Mouse (Mus musculus): Measurements from ENCODE around the gene Ltbp3.

The Ltbp3 gene

DNA sequence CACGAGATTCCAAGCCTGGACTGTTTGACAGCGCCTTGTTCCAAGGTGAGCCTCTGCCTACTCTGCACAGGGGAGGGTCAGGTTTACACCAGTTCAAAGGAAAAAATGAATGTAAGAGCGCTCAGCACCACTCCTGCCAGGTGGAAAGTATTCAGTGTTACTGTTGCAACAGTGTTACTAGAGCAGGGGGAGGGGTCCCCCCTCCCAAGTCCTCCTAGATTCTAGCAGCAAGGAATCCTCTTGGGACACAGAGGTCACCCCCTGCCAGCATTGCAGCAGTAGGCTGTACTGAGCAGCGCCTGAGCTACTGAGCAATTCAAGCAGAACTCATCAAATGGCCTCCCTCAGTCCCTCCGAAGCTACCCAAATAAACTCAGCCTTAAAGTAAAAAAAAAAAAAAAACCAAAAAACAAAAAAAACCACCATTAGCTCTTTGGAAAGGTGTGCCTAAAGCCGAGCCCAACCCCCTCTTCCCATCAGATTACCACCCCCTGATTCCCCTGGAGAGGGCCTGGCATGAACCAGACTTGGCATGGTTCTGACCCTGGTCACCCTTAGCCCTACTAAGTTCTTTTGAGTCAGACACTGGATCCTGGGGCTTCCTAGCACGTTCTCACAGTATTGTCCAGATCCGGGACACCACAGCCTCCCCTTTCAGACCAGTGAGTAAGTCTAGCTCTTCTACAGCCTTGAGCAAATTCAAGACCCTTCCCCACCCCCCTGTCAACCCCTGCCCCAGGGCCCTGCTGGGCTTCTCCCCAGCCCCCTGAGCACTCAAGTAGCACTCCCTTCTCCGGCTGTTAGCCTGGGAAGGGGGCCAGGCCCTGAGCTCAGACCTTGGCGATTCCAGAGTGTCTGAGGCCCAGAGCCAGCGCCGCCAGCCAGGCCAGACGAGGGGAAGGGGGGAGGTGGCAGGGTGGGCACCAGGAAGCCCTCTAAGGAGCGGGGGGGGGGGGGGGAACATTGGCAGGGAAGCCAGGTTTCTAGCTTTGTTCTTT, at the start of gene Ltbp3:
Gene Ltbp3 (plus strand): TSS at position 585 of the 998 bp plus-strand sequence.
- no peak for ATAC-seq (ENCODE audit: insufficient number of reproducible peaks, low FRiP score, low TSS enrichment)

DNA sequence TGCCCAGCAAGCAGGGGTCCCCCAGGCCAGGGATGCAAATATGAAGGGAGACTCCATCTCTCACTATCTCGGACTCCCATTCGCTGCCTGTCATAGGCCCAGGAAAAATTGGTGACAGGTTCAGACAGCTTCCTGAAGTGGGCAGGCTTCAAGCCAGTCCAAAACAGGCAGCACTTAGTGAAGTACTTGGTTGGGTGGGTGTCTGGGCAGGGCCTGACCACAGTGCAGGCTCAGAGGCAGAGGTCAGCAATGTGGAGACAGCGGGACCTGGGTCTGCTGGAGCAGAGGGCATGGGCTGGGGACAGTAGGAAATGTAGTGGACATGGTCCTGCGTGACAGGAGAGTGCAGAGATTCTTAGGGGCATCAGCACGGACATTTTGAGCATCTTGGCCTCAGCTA, 49.1 kb upstream of the Ltbp3 start:
- no peak for ATAC-seq (ENCODE audit: insufficient number of reproducible peaks, low FRiP score, low TSS enrichment)

DNA sequence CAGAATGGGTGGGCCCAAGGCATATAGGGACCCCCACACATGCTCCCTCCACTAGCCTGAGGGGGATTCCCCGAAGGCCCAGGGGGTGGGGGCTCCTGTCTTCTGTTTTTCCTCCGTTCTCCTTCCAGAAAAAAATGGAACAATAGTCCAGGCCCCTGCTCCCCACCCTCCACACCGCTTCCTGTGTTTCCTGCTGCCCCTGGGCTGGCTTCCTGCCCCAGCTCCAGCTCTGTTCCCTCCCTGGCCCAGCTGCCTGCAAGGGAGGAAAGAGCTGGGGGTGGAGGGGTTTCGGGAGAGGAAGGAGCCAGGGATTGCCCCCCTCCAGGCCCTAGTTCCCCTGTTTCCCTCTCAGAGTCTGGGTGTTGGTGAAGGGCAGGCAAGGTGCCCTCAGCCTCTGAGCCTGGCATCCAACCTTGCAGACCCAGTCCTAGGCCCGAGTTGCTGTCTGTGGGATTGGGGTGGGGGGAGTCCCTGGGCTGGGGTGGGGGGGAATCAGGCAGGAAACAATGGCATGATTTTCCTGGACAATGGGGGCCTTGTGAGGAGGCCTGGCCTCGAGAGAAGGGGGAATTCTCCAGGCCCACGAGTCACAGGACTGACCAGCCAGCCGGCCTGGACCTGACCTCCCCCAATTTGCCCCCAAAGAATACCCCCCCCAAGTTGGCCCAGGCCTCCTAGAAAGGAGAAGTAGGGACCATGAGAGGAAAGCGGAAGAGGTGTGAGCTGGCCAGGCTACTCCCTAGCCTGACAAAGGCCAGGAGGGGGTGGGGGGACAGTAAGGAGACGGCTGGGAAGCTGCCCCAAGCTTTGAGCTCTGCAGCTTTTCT, 48.4 kb upstream of the Ltbp3 start:
- ATAC-seq (ENCODE audit: insufficient number of reproducible peaks, low FRiP score, low TSS enrichment): no peak

DNA sequence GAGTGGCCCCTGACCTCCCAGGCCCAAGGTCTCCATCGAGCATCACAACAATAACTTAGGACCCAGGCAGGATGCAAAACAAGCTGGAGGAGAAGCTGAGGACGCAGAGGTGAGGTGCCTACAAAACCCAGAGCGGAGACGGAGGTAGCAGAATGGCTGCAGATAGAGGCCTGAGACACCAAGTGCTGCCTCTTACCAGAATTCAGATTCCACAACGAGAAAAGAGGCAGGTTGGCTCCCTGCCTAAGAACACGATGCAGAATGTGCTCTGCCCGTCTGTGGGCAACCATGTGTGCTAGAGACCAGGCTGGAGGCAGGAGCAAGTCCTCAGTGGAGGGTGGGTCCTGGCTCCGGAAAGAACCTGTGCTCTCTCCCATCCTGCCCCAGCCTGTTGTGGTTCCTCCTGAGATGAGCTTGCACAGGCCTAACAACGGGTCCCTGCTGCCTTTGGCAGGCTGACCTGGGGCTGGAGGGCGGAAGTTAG, 47.7 kb upstream of the Ltbp3 start:
- no peak for ATAC-seq (ENCODE audit: insufficient number of reproducible peaks, low FRiP score, low TSS enrichment)

DNA sequence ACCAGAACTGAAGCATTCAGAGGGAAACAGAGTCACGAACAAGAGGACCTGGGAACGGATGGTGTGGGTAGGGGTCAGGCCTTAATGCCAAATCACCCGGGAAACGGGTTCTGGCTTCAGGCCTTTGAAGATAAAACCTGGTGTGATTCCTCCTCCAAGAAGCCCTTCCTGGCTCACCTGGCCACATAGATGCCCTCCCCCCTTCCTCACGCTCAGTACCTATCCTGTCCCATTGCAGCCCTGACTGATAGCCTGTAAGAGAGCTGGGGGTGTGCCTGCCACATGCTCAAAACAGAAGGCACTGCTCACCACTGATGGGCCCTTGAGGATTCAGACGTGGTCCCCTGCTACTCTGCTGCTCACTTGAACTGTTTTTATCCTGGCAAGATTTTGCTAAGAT, 46.9 kb upstream of the Ltbp3 start:
- ATAC-seq (ENCODE audit: insufficient number of reproducible peaks, low FRiP score, low TSS enrichment): no peak

DNA sequence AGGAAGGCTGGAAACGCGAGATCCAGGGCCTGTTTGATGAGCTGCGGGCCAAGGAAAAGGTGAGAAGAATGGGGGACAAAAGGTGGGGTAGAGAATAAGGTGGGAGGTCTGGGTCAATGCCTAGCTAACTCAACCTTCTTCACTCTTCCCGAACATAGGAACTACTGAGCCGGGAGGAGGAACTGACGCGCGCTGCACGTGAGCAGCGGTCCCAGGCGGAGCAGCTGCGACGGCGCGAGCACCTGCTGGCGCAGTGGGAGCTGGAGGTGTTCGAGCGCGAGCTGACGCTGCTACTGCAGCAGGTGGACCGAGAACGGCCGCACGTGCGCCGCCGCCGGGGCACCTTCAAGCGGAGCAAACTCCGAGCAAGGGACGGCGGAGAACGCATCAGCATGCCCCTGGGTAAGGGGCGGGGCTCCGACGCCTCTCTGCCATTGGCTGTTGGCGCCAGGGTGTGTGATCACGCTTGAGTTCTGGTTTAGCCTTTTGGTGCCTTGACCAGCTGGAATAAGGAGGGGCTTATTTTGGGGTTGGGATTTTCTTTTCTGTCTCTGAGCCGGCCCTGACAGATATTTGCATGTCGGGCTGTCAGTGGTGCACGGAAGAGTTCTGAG, 44.7 kb upstream of the Ltbp3 start:
- no peak for ATAC-seq (ENCODE audit: insufficient number of reproducible peaks, low FRiP score, low TSS enrichment)

DNA sequence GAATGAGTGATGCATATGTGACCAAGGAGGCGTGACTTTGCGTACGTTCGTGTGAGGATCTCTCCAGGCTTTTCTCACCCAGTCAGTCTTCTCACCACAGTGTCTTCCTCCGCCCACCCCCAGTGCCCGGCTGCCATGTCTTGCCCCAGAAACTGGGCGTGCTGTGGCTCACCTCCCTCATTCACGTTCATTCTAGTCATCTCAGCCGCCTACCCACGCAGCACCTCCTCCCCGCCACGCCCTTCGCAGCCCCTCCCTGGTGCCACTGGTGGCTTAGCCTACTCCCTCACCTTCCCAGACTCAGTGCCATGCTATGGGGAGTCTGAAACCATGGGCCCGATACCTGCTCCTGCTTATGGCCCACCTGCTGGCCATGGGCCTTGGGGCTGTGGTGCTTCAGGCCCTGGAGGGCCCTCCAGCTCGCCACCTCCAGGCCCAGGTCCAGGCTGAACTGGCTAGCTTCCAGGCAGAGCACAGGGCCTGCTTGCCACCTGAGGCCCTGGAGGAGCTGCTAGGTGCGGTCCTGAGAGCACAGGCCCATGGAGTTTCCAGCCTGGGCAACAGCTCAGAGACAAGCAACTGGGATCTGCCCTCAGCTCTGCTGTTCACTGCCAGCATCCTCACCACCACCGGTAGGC, 36.4 kb upstream of the Ltbp3 start, which contains the start of gene Kcnk7:
Gene Kcnk7 (plus strand): TSS at position 205 of the 638 bp plus-strand sequence.
- no peak for ATAC-seq (ENCODE audit: insufficient number of reproducible peaks, low FRiP score, low TSS enrichment)

DNA sequence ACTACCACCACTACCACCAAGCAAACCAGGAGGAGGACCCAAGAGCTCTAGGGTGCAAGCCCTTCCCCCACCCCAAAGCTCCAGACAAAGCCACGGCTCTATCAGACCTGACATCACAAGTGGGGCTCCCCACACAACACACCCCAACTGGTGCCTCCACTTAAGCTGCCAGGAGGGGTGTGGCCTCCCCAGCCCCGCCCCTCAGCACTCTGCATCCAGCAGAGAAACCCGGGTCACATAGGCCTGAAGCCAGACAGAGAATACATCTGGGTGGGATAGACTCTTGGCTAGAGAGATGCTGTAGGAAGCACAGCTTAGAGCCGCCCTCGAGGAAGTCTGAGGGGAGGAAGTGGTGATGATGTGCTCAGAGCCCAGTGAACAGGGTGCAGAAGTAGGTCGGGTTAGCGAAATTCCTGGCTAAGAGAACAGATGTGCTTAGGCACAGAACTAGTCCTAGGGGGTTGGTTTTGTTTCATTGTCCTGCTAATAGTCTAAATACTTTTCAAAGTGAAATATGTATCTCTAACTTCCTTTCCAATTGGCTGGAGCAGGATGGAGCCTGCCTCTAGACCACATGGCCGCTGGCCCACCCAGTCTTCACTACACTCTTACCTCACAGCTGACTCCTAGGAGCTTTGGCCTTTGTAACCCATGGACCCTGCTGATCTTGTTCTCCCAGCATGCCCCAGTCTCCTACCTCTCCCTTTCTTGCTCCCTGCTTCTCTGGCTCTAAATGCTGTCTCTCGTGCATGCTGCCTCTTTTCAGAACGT, 35.7 kb upstream of the Ltbp3 start:
- ATAC-seq (ENCODE audit: insufficient number of reproducible peaks, low FRiP score, low TSS enrichment): no peak

DNA sequence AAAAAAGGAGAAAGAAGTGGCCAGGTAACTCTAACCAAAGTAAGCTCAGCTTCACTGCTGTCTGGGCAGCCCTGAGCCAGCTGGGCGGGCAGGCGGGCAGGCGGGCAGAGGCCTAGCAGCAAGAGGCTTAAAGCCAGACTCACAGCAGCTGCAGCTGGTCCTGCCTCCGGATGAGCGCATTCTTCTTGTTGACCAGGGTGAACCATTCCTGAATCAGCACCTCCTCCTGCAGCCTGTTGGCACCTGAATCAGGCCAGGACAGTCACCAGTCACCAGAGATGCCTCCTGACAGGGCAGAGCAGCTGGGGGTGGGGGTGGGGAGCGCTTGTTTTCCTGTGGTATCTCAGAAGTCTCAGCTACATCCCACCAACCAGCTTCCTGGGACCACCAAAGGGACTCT, 30.6 kb upstream of the Ltbp3 start:
- no peak for ATAC-seq (ENCODE audit: insufficient number of reproducible peaks, low FRiP score, low TSS enrichment)

DNA sequence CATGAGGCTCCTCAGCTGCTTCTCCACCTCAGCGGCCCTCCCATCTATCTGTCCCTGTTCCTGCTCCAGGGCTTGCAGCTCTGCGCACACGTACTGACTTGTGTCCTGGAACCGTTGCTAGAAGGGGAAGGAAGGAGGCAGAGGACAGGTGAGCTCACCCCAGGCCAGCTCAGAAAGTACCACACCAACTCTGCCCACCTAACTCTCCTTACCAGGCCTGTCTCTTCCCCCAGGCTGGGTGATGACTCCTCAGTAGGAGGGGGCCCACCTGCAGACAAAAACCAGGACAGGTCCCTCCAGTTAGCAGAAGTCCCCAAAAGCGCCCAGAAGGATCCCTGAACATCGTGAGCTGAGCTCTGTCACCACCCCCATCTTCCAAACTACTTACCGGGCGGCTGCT, 30.1 kb upstream of the Ltbp3 start:
- no peak for ATAC-seq (ENCODE audit: insufficient number of reproducible peaks, low FRiP score, low TSS enrichment)

DNA sequence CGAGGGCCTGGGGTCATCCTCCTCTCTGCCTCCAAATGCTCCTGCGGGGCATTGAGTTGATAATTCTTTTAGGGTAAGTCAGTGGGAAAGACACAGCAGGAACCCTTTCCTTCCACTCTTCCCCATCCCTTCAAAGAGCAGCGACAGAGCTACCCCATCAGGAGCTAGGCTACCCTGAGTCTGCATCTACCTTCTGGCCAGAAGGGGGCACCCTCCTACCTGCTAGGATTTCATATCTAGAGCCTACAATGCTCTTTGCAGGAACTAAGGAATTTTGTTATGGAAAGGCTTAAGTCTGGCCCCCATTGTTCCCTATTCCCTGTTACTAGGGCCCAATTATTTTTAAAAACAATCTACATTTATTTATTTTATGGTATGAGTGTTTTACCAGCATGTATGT, 29.5 kb upstream of the Ltbp3 start:
- no peak for ATAC-seq (ENCODE audit: insufficient number of reproducible peaks, low FRiP score, low TSS enrichment)

DNA sequence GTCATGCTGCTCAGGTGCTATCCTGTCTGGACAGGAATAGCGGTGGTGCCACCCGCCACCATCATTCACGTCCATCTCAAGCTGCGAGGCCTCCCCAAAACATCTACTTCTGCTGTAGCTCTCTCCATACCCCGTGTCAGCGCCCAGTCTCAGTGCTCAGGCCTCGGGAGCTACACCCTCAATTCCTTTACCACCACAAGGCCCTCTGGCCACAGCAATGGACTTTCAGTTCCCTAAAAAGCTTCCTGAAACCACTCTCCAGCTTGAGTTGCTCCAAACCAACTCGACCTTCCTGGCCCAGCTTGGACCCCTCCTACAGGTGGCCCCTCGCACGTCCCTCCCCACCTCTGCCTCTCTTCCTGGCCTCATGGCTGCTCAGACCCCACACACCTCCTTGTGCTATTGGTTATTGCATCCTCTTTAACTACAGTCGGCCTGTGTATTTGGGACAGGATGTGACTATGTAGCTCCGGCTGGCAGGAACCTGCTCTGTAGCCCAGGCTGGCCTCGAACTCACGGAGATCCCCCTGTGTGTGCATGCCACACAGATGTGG, 28.7 kb upstream of the Ltbp3 start:
- ATAC-seq (ENCODE audit: insufficient number of reproducible peaks, low FRiP score, low TSS enrichment): no peak

DNA sequence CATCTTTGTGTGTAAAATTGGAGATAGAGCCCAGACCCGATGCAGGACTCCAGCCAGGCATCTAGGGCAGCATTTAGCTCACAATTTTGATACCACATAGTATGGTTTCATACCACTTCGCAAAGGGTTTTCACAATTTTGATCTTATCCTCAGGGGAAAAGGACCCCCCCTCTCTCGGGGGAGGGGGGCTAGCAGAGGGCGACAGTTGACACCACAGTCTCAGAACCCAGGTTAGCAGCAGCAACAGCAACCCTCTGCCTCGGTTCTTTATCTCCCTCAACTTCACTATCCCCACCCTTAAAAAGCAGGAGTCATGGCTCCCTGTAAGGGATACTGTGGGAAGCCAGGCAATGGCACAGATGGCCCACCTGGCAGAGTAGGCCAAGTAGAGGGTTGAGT, 27.4 kb upstream of the Ltbp3 start:
- no peak for ATAC-seq (ENCODE audit: insufficient number of reproducible peaks, low FRiP score, low TSS enrichment)

DNA sequence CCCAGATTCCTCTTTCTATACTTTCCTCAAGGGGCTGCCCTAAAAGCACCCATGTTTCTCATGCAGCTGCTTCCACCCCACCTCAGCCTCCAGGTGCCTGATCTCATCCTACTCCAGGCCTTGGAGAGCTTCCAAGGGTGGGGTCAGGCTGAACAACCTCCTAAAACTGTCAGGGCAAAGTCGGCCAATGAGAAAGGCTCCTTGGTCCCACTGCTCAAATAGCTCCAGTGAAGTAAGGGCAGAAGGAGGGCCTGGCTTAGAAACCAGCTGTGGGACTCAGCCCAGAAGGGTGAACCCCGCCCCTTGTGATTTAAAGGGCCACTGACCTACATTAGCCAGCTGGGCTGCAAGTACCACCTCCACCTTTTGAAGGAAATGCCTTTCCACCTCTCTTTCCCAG, 27.0 kb upstream of the Ltbp3 start:
- no peak for ATAC-seq (ENCODE audit: insufficient number of reproducible peaks, low FRiP score, low TSS enrichment)

DNA sequence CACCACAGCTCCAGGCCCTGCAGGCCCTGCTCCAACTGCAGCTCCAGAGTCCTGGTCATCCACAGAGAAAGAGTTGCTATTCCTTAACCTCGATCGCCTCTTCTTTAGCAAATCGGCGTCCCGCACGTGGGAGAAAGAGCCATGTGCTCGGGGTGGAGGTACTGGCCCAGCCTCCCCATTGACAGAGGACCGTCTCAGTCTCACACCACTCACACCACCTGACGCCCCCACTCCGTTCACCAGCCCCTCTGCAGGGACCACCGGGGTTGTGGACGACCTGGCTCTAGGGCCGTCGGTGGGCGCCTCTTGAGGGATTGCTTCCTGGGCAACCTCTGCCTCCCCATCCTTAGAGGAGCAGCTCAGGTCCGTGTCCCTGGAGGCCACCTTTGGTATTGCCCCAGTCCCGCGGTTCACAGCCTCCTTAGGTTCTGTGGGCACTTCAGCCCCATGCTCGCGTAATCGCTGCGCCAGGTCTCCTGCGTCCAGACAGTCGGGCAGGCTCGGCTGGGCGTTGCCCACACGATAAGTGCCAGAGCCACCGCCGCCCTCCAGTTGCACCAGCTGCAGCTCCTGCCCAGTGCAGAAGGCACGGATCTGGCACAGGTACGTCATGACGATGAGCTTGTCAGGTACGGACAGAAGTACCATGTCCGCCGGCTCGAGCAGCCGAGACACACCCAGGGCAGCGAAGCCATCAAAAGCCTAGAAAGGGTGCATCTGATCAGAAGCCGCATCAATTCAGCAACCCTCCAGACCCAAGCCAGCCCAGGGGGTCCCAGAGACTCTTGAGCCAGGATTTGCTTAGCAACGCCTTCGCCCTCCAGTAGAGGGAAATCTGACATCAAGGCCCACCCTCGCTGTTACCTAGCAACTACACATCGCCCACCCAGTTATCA, 24.7 kb upstream of the Ltbp3 start:
- 0 out of 2 replicates have a peak, but pooled peaks have one; percentile 45 for ATAC-seq (ENCODE audit: insufficient number of reproducible peaks, low FRiP score, low TSS enrichment)

DNA sequence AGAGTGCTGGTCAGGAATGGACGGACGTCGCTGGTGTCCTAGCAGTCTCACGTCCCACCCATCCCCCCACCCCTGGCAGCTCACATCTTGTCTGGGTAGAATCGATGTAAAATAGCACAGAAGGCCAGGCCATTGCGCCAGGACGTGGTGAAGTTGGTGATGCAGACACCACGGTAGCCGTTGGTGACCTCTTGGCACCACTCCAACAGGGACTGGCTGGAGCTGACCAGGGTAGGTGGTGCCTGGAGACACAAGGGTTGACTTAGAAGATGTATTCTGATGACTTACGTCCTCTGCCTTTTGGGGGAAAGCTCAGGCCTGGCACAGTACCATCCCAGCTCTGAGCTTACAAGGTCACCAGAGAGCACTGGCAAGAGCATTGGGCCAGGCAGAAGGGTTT, 23.7 kb upstream of the Ltbp3 start:
- ATAC-seq (ENCODE audit: insufficient number of reproducible peaks, low FRiP score, low TSS enrichment): no peak

DNA sequence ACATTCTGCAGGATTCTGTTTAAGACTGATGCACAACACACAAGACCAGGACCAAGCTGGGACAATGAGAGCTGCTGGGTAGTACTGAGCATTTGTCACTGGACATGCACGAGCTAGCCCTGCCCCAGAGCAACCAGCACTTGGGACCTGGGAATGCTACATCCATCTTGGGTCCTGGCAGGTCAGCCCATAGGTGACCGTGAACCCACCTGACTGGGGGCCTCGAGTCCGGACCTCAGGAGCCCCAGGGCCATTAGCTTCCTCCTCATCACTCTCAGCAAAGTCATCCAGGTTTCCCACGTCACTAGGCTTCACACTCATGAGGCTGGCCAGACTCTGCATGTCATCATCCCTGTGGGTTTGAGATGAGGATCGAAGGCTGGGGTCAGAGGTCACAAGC, 19.5 kb upstream of the Ltbp3 start:
- ATAC-seq (ENCODE audit: insufficient number of reproducible peaks, low FRiP score, low TSS enrichment): no peak

DNA sequence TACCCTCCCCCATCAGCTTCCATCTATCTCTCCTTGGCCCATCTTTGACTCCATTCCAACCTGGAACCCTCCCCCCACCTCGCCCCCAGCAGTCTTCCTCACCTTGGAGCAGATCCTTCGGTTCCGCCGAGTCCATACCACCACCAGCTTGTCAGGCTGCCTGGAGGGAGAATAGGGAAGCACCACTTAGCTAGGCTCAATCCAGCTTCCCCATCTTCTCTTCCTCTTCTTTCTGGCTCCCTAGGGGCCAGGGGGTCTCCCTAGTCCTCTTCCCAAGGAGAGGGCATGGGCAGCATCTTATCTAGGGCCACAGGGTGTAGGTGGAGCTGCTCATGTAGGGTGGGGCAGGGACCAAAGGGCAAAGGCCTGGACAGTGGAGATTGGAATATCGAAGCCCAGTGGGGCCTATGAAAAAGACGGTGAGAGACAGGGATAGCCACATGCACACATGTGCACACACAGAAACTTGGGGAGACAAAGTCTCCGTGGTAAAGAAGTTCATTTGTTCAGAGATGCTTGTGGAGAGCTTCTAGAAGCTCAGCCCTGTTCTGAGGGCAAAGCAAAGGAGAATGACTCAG, 17.8 kb upstream of the Ltbp3 start:
- no peak for ATAC-seq (ENCODE audit: insufficient number of reproducible peaks, low FRiP score, low TSS enrichment)
